Mouse (Mus musculus) frontal cortex, postnatal 10 days (tissue): ENCODE data around the gene S100a1.

Experiments
- DNase-seq, 2 experiments: peaks; one replicate each; pipeline ENCODE4 v3.0.0; 2022; ENCODE audit warnings: low spot score in 2 of 2, mixed read lengths in 1 of 2

S100a1 gene

DNA sequence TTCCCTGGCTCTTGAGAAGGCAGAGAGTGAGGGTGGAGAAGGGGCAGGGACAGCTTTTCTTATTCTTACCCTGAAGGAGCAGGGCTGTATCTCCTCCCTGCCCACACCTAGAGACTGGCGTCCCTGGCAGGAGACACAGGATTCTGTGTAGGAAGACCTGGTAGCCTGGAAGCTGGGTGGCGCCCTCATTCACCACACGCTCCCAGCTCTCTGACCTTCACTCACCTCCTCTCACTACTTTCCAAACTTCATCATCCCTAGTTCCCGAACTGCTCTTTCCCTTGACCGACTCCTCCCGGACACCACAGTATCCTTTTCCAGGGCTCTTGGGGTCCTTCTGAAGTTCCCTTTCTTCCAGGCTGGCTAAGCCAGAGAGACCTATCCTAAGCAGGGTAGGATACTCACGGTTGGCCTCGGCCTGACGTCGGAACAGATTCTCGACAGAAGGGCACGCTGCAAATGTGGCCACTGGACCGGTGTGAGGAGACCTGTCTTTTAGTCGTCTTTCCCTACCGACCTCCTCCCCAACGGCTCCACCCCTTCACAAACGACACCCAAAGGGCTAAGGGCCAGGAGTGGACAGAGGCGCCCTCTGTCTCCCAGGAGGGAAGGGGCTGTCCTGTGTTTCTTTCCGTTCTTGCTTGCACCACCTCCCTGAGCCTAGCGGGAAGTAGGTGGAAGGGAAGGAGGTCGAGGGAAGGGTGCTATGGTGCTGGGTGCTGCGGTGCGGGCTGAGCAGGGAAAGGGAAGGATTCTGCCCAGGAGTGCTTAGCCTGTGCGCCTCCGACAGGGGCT is at the start of gene S100a1, which contains the start of gene S100a13:
Gene S100a1 (minus strand): TSS at position 597 of the 795 bp plus-strand sequence.
Gene S100a13 (plus strand): TSS at position 640 of the 795 bp plus-strand sequence.
- peak in 1 of 2 experiments; percentile 44 for DNase-seq

DNA sequence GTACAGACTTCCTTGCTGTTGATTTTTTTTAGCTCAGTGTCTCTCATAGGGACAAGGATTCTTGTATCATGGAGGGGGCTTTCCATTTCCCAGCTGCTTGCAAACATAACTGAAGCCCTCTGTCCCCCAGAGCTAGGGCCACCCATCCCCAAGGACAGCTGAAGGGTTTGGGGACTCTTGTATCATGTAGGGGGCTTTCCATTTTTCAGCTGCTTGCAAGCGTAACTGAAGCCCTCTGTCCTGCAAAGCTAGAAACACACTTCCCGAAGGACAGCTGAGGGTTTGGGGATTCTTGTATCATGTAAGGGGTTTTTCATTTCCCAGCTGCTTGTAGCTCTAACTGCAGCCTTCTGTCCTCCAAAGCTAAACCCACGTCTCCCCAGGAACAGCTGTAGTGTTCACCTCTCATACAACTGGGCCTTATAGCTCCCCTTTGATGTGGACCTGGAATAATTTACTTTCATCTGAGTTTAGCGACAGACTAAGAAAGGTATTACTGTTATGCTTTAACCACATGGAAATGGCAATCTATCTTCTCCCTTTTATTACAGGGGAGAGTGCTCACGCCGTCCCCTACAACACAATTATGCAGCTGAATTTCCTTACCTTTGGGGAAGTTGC is 45.9 kb upstream of the S100a1 start, which contains the start of gene S100a3:
Gene S100a3 (plus strand): TSS at position 571 of the 621 bp plus-strand sequence.
- DNase-seq: no peak

DNA sequence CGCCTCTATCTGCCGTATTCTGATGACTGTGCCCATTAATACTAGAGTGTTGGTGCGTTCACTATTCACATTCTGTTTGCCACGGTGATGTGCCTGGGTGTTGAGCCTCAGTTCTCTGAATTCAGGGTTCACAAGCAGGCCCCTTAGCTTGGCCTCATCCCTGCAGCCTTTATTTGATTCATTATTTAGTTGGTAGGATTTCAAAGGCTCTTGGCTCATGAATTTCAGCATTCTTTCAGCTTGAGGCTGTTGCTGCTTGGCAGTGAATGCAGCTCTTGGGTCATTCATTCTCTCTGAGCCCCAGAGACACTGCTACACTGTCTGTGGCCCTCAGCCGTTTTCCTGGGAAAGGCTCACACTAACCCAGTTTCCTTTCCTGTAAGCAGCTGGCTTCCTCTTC is 41.8 kb upstream of the S100a1 start:
- DNase-seq: peak; percentile 45 to 58

DNA sequence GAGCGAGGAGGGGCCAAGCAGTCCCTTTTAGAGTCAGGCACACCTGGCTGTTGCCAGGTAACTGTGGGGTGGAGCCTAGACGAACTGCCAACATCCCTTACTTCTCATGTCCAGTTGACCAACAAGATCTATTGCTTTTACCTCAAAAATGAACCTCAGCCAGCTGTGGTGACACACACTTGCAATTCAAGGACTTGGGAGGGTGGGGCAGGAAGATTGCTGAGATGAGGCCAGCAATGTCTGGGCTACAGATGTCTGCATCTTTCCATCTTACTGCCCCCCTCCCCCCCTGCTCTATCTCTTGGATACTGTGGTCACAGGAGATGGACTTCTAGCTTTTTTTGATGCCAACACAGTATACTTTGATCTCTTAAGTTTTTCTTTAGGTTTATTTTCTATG is 38.0 kb upstream of the S100a1 start:
- DNase-seq: no peak

DNA sequence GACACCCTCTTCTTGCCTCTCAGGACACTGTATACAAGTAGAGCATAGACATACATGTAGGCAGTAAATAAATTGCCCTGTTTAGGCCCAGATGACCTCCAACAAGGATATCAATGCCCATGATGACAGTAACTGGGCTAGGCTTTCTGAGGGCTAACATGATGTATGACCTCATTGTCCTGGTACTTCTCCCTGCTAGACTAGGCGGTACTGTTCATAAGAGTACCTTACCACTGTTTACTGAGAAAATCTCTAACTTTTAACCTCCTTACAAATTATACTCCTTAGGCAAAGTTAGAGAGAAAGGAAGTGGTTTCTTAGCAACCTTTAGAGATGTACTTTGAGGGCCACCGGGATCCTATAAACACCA is 36.2 kb upstream of the S100a1 start:
- DNase-seq: no peak

DNA sequence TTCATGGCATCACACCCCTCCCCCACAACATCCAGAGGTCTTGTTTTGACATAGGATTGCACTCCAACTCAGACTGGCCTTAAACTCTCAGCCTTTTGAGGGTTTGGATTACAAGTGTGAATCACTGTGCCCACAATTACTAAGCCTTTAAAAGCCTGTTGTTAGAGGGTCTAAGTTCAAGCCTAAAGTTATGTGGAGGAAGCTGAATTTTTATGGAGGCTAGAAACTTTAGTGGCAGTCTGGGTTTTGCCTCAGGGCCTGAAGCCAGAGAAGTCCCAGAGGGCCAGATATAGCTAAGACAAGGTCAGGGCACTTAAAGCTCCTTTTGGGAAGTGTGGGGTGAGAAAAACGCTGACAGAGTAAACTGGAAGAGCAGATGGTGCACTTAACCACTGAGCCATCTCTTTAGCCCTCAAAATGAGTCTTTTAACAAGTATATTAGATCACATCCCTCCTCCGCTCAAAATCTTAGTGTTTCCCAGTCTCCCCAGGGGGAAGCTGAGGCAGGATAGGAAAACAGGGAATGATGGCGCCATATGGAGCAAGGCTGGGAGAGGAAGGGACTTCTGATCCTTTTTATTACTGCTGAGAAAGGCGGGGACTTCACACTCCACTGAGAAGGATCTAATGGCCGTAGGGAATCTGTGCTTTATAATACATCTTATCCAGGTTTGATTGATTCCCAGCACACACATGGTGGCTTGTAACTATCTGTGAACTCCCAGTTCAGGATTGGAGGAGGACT is 35.7 kb upstream of the S100a1 start:
- DNase-seq: no peak

DNA sequence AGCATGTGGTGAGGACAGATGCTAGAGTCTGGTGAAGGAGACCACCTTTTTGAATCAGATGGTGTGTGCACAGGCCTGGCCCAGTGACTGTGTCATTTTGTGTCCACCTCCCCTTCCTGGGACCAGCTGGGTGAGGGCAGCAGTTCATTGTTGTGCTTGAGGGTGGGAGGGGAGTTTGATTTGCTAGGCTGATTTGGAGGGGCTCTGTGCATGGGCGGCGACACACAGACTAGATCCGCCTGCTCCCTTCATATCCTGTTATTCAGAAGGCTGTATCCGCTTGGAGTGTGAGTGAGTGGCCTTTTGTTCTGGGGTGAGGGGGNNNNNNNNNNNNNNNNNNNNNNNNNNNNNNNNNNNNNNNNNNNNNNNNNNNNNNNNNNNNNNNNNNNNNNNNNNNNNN is 26.7 kb upstream of the S100a1 start:
- DNase-seq: peak in 1 of 2 experiments; percentile 43

DNA sequence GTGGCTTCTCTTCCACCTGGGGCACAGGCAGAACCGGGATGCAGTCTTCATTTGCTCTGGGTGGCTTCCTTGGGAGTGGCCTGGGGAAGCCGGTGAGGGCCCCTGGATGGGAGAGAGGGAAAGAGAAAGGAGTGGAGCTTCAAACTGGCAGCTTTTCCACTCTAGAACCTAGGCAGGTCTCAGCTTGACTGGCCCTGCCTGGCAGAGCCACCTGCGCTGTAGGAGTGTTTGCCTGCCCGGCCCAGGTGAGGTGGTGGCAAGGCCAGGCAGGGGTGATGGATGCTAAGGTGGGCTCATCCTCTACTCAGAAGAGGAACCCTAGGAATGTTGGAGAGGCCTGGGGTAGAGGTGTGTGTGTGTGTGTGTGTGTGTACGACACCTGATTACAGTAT is 23.7 kb upstream of the S100a1 start:
- DNase-seq: no peak

DNA sequence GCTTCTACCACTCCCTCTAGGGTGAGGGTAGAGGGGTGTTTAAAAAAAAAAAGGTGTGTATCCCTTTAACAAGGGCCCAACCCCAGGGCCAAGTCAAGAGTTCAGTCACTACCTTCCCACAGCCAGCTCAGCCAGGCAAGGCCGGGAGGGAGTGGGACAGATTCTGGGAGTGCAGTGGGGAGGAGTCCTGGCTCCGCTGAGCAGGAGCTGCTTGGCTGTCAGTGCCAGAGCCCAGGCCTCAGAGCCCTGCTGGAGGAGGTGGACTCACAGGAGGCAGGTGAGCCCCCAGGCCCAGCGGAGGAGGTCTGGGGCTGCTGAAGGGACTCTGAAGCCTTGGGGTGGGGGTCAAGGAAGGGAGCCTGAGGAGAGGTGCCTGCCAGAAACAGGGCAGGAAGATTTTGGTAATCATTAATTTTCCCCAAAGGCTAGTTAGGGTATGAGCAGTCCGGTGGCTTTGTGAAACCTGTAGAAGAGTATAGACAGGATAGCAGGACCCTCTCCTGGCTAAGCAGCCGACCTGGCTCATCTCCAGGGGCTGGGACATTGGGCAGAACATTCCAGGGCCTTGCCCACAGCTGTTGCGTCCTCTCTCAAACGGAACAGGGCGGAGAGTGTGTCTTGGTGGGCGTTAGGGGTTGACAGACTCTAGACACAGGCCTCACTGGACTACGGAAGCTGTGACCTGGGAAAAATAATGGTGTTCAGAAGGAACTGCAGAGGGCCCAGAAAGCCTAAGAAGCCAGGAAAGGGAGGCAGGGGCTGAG is 23.1 kb upstream of the S100a1 start, which contains the start of gene S100a16:
Gene S100a16 (plus strand): TSS at position 114 of the 764 bp plus-strand sequence.
- peak in 1 of 2 experiments; percentile 40 for DNase-seq

DNA sequence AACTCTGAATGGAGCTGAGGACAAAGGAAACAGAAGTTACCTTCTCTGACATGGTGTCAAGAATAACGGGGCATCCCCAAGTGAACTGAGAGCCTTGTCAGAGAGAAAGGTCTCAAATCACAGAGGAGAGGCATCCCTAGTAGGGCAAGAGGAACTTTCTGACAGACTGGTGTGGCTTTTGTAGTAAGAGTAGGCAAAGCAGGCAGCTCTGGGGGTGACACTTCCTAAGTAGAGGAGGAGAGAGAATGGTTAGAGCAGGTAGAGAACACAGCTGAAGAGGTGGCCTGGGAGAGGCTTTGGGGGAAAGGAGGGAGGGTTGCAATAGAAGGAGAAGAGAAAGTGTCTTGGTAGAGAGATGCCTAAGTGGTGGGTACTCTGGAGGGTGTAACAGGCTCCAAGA is 21.3 kb upstream of the S100a1 start:
- no peak for DNase-seq

DNA sequence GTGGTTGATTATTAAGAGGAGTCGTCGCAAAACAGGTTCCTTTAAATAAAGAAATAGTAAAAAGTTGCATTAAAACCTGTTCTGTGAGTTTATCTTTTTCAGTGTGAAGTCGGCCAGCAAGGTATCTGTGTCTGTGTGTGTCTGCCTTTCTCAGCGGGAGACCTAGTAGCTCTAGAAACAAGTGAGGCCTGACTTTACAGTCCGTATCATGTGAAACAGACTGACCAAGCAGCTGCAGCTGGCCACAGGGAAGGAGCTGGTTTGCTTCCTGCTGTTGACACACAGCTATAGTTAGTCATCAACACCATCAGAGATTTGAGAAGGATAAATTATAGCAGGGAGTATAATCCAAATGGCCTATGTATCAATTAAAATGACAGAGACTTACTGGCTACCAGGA is 17.5 kb upstream of the S100a1 start:
- DNase-seq: no peak

DNA sequence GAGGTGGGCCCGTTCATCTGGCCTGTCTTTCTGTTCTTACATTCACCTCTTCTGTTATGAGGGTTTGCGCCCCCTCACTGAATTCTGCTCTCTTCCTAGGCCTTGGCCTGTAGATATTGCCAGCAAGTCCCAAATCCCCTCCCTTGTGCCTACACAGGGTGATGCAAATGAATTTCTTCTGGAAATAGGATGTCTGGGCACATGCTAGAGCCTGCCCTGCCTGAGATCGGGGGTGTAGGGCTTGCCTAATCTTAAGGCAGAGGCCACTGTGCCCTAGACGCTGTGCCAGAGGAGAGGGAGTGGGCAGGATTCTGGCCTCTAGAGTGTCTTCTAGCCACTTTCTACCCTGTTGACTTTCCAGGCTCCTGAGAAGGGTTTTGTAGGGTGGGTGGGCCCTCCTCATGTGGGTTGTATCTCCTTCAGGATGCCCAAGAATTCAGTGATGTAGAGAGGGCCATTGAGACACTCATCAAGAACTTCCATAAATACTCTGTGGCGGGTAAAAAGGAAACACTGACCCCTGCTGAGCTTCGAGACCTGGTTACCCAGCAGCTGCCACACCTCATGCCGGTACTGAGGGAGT is 13.2 kb upstream of the S100a1 start:
- no peak for DNase-seq

DNA sequence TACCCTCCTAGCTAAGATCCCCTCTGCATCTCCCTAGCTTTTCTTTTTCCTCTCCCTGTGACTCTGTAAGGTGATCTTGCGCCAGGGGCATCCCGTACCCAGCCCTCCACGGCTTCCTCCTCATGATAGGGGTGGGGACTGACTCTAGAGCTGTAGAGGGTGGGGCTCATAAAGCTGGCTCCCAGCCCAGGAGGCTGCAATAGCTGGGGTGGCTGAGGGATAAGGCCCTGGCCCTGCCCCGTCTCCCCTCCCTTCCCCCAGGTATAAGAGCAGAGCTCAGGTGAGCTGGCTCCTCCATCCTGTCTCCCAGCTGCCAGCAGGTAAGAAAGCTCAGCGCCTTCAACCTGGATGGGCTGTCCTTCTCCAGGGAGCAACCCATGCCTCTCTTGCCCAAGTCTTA is 12.4 kb upstream of the S100a1 start, which contains the start of gene S100a14:
Gene S100a14 (plus strand): TSS at position 277 of the 400 bp plus-strand sequence.
- no peak for DNase-seq

DNA sequence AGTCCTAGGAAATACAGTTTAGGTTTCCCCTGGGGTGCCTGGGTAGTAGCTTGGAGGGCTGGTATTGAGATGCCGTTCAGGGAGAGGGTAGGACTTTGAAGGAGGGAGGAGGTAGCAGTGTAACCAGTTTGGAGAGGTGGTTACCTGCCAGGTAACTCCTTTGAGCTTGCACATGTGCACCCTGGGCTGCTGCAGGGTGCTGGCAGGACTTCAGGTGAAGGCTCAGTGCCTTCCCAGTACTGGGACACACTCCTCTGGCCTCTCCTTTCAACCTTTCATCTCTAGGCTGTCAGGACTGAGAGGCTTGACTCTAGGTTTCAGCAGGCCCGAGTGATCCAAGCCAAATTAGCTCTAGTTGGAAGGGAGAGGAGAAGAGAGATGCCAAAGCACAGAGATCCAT is 11.9 kb upstream of the S100a1 start:
- DNase-seq: no peak

DNA sequence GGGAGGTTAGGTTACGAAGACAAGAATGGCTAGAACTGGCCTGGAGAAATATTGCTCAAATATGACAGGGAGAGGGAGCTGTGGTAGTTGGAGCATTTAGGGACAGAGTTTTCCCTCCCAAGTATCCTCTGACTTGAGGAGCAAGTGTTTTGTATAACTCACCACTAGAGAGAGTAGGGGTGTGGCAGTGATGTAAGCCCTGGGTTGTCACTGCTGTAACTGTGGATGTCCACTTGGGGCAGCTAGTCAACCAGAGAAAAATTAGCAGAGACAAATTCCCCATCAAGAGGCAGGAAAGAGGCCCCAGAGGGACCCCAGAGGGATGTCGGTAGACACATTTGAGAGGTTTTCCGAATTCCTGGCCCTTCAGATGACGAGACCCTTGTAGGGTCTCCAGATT is 11.2 kb upstream of the S100a1 start:
- no peak for DNase-seq

DNA sequence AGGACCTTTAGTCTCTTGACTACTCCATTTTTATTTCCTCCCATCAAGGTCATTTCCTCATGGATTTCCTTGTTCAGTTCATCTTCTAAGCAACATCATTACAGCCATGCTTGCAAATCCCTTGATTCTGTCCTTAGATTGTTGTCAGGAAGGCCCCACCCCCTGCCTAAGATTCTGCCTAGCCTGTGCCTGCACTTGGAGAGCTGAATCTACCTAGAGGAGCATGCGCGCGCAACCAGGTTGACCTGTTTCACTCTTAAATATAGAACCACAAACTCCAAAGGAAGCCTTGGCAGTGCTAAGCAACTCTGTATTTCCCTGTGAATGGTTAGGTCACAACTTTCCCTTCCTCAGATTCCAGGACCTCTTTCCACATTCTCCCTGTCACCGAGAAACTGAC is 3.5 kb upstream of the S100a1 start:
- no peak for DNase-seq

DNA sequence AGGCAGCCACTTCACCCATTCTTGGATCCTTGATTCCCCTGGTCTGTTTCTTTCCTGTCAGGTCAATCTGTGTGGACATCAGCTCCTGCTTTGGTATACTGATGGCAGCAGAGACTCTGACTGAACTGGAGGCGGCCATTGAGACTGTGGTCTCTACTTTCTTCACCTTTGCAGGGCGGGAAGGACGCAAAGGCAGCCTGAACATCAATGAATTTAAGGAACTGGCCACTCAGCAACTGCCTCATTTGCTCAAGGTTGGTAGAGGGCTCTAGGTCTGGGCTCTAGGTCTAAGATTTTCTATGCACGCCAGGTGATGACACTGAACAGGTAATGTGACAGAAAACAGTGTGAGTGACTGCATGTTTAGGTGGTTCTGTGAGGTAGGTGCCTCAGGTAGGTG is 1.6 kb upstream of the S100a1 start:
- no peak for DNase-seq

DNA sequence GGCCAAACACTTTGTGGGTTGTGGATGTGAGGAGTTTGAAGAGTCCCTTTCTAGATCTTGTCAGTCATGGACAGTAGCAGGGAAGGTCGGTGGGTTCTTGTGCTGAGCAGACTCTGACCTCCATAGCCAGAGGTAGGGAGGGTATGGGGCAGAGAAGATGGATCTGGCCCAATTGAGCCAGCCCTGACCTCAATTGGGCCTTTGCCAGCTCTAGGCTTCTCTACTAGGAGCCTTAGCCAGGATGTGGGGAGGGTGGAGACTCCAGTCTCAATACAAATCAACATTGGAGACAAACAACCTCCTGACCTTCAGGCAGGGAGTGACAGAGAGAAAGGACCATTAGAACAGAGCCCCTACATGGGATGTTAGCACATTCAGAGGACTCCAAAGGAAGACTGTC is 1.1 kb upstream of the S100a1 start:
- no peak for DNase-seq

DNA sequence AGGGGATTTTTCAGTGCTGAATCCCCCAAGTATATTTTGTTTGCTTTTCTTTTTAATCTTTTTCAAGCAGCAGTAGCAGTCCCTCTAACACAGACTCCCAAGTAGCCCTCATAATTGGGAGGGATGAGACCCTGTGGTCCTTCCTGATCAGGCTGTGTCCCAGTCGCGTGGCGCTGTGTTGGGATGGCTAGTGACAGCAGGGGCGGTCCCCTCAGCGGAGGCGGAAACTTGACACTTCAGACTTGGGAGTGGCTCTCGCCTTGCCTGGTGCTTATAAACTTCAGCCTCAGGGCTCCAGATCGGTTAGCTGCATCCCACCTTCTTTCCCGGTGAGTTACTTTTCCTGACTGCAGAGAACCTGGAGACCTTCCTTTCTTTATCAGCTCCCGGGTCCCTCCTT is 499 bp upstream of the S100a1 start:
- no peak for DNase-seq

DNA sequence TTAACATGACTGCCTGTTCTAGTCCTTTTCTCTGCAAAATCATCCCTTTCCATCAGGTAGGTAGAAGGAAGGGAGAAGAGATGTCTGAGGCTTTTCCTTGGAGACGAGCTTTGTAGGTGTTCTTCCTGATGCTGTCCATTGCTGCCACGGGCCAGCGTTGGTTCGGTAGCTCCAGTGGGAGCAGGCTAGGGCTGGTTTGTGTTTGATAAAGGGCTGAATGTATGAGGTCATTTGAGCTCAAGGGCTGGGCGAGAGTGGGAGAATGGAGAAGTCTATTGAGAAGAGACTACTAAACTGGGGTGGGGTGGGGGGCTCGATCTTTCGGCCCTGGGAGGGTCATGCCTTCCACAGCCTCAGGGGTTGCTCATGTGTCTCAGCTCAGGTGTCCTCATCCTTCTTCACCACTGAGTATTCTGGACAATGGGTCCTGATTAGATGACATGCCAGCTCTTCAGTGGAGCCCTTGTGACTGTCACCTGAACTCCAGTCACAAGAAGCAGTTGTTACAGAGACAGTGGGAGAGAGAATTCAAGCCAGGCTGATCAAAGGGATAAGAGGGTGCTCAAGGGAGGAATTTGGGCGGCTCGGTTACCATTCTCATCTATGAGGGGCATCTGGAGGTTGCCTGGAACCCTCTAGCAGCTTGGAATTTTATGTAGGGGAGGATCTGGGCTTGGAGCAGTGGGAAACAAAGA is 1.1 kb downstream of the S100a1 start:
- DNase-seq: no peak

DNA sequence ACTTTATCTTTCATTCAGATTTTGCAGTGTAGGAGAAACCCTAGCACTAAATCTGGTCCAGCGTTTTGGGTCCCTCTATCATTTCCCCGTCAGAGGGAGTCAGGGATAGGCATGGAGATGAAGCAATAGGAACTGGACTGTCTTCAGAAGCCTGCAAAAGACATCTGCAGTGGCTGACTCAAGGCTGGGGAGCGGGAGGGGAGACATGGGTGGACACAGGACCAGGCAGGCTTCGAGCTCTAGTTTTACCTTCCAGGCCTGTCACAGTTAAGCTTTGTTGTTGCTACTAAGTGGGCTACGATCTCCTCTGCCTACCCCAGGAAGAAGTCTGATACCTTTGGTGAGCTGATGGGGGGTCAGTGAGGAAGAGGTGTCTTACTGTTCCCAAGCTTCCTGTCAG is 1.9 kb downstream of the S100a1 start:
- no peak for DNase-seq
